Mouse (Mus musculus): ENCODE data around the gene Arhgap24. TPM values are rescaled to one million over a fixed set of nuclear protein-coding genes. Genes with fewer than 3 reads are reported as not detected.

Gene Arhgap24
- polyA plus RNA-seq (2014; fragmentation: Illumina TruSeq; extraction: RNeasy Lipid Tissue Mini Kit (QIAGEN cat#74804); ENCODE audit: low read depth, low replicate concordance), result 7.5 TPM

GRCm38 (mm10) chr5:102481215-102482211 lies at the start of gene Arhgap24:
Arhgap24 (plus strand) TSS chr5:102481391.

All from liver, adult 10 weeks (tissue).